Mouse (Mus musculus): ENCODE results near the gene Sphk2. TPM values are rescaled to one million over a fixed set of nuclear protein-coding genes. Genes with fewer than 3 reads are reported as not detected.

Sphk2 gene
- polyA plus RNA-seq, 1 experiment from 2014 or later, result 18.9 TPM

DNA sequence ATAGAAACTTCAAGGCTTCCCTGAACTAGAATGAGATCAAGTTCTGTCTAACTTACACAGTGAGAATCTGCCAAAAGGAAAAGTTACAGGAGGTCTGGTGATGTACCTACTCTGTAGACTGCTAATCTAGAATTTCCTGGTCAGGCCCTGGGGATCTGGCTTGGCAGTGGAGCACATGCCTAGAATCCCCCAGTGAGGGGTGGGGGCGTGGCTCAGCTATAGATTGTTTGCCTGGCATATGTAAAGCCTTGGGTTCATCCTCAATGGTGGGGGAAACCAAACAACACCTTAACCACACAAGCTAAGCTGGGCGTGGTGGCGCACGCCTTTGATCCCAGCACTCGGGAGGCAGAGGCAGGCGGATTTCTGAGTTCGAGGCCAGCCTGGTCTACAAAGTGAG is 19.9 kb downstream of the Sphk2 start:
- Histone ChIP-seq H3K4me3 (ENCODE audit: low read length) (no peak overlapping the region), H3K27me3 (ENCODE audit: control insufficient read depth, insufficient read depth, low read length) (peaks cover 25% of the 10 kb centered on the region), H3K9me3 (replicated peaks; ENCODE audit: control insufficient read depth, low read length) (no peaks in the 10 kb centered on the region), H3K9ac (ENCODE audit: low read length) (no peak overlapping the region), H3K36me3 (ENCODE audit: control insufficient read depth, insufficient read depth) (no peaks in the 10 kb centered on the region), H3K4me1 (ENCODE audit: control insufficient read depth, insufficient read depth, low read length) (peaks cover 16% of the 10 kb centered on the region), H3K27ac (ENCODE audit: low read length) (no peak overlapping the region), H3K4me2 (ENCODE audit: low read depth, low read length) (no peak overlapping the region)
- WGBS, result 76% methylated on average over 6 of the region's 7 CpGs
- ATAC-seq (replicated peaks; ENCODE audit: extremely low read depth, insufficient read depth, low FRiP score), result no peak

DNA sequence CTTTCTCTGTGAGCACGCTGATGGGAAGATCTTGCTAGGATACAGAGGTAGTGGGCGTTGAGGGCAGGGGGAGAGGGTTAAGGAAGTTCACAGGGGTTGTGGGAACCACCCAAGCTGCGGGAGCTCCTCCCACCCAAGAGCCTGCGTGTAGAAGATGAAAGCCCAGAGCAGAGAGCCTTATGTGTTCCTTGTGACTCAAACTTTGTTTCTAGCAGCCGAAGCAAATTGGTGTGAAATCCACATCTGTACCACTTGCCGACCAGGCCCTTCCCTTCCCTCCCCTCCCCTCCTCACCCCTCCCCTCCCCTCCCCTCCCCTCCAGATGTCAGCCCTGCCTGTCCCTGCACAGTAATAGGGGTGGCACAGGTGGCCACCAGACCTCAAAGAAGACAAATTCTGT is 22.7 kb downstream of the Sphk2 start:
- H3K4me3 ChIP-seq (ENCODE audit: low read length), result no peak overlapping the region
- no peaks in the 10 kb centered on the region for H3K9me3 ChIP-seq (replicated peaks; ENCODE audit: control insufficient read depth, low read length)
- no peak overlapping the region for H3K9ac ChIP-seq (ENCODE audit: low read length)
- no peaks in the 10 kb centered on the region for H3K36me3 ChIP-seq (ENCODE audit: control insufficient read depth, insufficient read depth)
- ATAC-seq (replicated peaks; ENCODE audit: extremely low read depth, insufficient read depth, low FRiP score), result no peak
- H3K27me3 ChIP-seq (ENCODE audit: control insufficient read depth, insufficient read depth, low read length), result peaks cover 19% of the 10 kb centered on the region
- WGBS, result 26% methylated on average over 6 of the region's 6 CpGs
- H3K27ac ChIP-seq (ENCODE audit: low read length), result no peak overlapping the region
- H3K4me2 ChIP-seq (ENCODE audit: low read depth, low read length), result no peak overlapping the region
- peaks cover 11% of the 10 kb centered on the region for H3K4me1 ChIP-seq (ENCODE audit: control insufficient read depth, insufficient read depth, low read length)

DNA sequence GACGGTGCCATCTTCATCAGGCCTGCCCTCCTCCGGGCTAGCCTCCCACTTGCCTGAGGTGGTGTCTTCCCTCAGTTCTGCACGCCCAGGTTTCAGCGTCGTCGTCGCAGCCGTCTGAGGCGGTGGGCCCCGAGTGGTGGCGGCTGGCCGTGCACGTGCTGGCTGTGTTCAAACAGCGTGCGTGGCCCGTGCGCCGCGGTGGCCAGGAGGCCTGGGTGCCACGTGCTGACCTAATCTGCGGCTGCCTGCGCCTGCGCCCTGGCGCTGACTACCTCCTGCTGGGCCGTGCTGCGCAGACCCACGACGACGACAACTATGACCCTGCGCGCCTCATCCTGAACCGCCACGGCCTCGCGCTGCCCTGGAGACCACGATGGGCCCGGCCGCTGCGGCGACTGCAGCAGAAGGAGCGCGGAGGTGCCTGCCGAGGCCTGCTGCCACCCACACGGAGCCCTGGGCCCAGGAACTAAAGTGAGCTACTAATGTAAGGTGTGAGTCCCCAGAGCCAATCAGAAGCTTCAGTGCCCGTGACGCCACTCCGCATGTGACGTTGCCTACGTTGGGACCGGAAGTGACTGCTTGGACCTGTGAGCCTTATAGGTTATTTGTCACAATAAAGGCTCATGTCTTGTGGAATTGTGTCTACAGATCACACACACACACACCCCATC is 23.7 kb downstream of the Sphk2 start, which contains the start of gene Sec1:
Sec1 (minus strand) TSS at position 482 of the 671 bp plus-strand sequence.
- no peak within 1 kb of the TSS for H3K4me2 ChIP-seq (ENCODE audit: low read depth, low read length)
- ATAC-seq (replicated peaks; ENCODE audit: extremely low read depth, insufficient read depth, low FRiP score), result no peak
- H3K9me3 ChIP-seq (replicated peaks; ENCODE audit: control insufficient read depth, low read length), result no peaks in the 10 kb centered on the region
- H3K4me3 ChIP-seq (ENCODE audit: low read length), result no peak within 1 kb of the TSS
- H3K36me3 ChIP-seq (ENCODE audit: control insufficient read depth, insufficient read depth), result no peaks in the 10 kb centered on the region
- H3K27me3 ChIP-seq (ENCODE audit: control insufficient read depth, insufficient read depth, low read length), result peaks cover 11% of the 10 kb centered on the region
- H3K4me1 ChIP-seq (ENCODE audit: control insufficient read depth, insufficient read depth, low read length), result peaks cover 14% of the 10 kb centered on the region
- WGBS, result 84% methylated on average over 50 of the region's 50 CpGs
- no peak within 1 kb of the TSS for H3K9ac ChIP-seq (ENCODE audit: low read length)
- H3K27ac ChIP-seq (ENCODE audit: low read length), result no peak within 1 kb of the TSS

DNA sequence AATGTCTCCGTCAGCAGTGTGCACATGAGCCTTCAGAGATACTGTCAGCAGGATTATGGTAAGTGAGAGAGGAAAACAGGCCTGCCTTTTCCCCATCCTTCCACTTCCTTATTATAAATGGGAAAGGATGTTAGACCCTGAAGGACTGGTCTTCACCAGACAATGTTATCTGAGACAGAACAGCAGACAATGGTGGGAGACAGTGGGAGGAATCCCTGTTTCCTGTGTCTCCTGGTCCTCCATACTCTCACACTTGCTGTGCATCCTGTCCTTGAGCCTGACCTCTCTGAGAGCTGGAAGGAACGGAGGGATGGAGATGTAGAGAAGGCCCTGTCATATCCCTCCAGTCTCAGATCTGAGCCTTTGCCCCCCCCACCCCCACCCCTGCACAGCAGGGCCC is 25.4 kb downstream of the Sphk2 start:
- Histone ChIP-seq H3K9me3 (replicated peaks; ENCODE audit: control insufficient read depth, low read length) (no peaks in the 10 kb centered on the region), H3K9ac (ENCODE audit: low read length) (no peak overlapping the region), H3K4me1 (ENCODE audit: control insufficient read depth, insufficient read depth, low read length) (peaks cover 15% of the 10 kb centered on the region), H3K36me3 (ENCODE audit: control insufficient read depth, insufficient read depth) (no peaks in the 10 kb centered on the region), H3K4me2 (ENCODE audit: low read depth, low read length) (no peak overlapping the region), H3K4me3 (ENCODE audit: low read length) (no peak overlapping the region), H3K27ac (ENCODE audit: low read length) (no peak overlapping the region), H3K27me3 (ENCODE audit: control insufficient read depth, insufficient read depth, low read length) (no peaks in the 10 kb centered on the region)
- no peak for ATAC-seq (replicated peaks; ENCODE audit: extremely low read depth, insufficient read depth, low FRiP score)
- WGBS, result 68% methylated on average over 2 of the region's 2 CpGs

DNA sequence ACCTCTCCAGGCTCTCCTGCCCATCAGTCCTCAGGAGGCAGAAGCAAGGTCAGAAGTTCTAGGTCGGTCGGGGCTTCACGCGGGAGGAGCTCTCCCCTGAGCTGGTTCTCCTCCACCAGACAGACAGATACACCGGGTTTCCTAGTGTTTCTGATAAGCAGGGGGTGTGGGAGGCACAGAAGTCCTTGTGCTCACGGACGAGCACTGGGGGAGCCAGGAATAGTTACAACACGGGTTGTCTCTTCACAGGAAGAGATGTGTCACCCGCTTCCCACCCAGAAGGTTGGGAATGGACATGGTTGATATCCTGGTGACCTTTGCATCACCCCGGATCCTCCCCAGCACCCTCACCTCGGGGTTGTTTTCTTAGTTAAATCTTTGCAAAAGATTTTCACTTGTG is 28.0 kb downstream of the Sphk2 start:
- peak; percentile 42; the same call in 1 of the 2 replicates for ATAC-seq (replicated peaks; ENCODE audit: extremely low read depth, insufficient read depth, low FRiP score)
- H3K27ac ChIP-seq (ENCODE audit: low read length), result peak overlapping the region; percentile 4
- H3K4me2 ChIP-seq (ENCODE audit: low read depth, low read length), result no peak overlapping the region
- no peaks in the 10 kb centered on the region for H3K36me3 ChIP-seq (ENCODE audit: control insufficient read depth, insufficient read depth)
- H3K4me3 ChIP-seq (ENCODE audit: low read length), result no peak overlapping the region
- H3K9me3 ChIP-seq (replicated peaks; ENCODE audit: control insufficient read depth, low read length), result no peaks in the 10 kb centered on the region
- no peaks in the 10 kb centered on the region for H3K27me3 ChIP-seq (ENCODE audit: control insufficient read depth, insufficient read depth, low read length)
- peaks cover 15% of the 10 kb centered on the region for H3K4me1 ChIP-seq (ENCODE audit: control insufficient read depth, insufficient read depth, low read length)
- no peak overlapping the region for H3K9ac ChIP-seq (ENCODE audit: low read length)
- WGBS, result 16% methylated on average over 11 of the region's 11 CpGs

DNA sequence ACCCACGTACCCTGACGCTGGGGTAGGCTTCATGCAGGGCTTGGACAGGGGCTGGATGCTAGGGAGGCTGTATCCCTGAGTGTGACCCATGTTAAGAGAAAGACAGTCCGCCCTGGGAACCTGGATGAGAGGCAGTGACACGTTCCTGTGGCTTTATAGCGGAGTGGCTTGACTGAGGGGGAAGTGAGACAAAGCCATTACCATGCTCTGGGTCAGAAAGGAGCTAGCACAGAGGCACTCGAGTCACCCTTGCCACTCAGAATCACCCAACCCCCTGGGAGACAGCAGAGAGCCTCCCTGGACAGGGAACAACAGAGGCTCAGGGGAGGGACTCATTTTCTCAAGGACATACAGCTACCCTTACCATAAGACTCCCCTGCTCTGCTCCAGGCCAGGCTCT is 28.7 kb downstream of the Sphk2 start:
- Histone ChIP-seq H3K9me3 (replicated peaks; ENCODE audit: control insufficient read depth, low read length) (no peaks in the 10 kb centered on the region), H3K4me3 (ENCODE audit: low read length) (no peak overlapping the region), H3K36me3 (ENCODE audit: control insufficient read depth, insufficient read depth) (no peaks in the 10 kb centered on the region), H3K4me2 (ENCODE audit: low read depth, low read length) (no peak overlapping the region), H3K4me1 (ENCODE audit: control insufficient read depth, insufficient read depth, low read length) (peaks cover 15% of the 10 kb centered on the region), H3K9ac (ENCODE audit: low read length) (no peak overlapping the region), H3K27ac (ENCODE audit: low read length) (no peak overlapping the region), H3K27me3 (ENCODE audit: control insufficient read depth, insufficient read depth, low read length) (no peaks in the 10 kb centered on the region)
- no peak for ATAC-seq (replicated peaks; ENCODE audit: extremely low read depth, insufficient read depth, low FRiP score)
- WGBS, result 64% methylated on average over 6 of the region's 6 CpGs

DNA sequence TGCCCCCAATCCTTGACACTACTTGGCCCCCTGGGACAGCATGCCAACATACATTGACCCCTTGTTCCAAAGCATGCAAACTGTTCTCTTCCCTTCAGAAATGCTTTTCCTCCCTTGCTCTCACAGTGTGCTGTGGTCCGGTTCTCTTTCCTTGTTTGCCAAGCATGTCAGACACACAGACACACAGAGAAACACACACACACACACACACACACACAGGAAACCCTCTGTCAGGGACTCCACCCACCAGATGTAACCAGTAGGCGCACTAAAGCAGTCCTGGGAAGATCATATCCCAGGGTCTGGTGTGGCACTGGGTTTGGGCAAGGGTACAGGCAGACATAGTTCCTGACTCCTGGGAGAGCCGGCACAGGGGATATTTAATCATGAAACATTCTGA is 31.0 kb downstream of the Sphk2 start:
- 78% methylated on average over 3 of the region's 3 CpGs for WGBS
- H3K27me3 ChIP-seq (ENCODE audit: control insufficient read depth, insufficient read depth, low read length), result no peaks in the 10 kb centered on the region
- H3K4me1 ChIP-seq (ENCODE audit: control insufficient read depth, insufficient read depth, low read length), result peaks cover 22% of the 10 kb centered on the region
- no peak for ATAC-seq (replicated peaks; ENCODE audit: extremely low read depth, insufficient read depth, low FRiP score)
- no peaks in the 10 kb centered on the region for H3K9me3 ChIP-seq (replicated peaks; ENCODE audit: control insufficient read depth, low read length)
- H3K27ac ChIP-seq (ENCODE audit: low read length), result no peak overlapping the region
- H3K4me2 ChIP-seq (ENCODE audit: low read depth, low read length), result no peak overlapping the region
- H3K36me3 ChIP-seq (ENCODE audit: control insufficient read depth, insufficient read depth), result no peaks in the 10 kb centered on the region
- no peak overlapping the region for H3K4me3 ChIP-seq (ENCODE audit: low read length)
- H3K9ac ChIP-seq (ENCODE audit: low read length), result no peak overlapping the region

DNA sequence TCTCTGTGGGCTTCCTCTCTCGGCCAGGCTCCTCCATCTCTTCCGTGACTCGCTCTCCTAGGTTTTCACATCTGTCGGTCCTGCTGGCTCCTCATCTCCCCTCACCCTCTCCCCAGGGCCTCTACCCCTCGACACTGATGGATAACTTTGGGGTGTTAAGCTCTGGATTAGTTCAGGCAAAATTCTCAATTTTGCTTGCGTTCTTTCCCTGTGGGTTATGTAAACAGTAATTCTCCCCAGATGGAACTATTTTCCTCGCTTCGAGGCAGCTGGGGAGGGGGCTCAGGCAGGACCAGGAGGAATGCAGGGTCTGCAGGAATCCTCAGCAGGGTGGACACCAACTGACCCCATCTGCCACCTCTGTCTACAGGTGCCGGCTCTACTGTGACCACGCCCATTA is 32.0 kb downstream of the Sphk2 start:
- H3K9ac ChIP-seq (ENCODE audit: low read length), result no peak overlapping the region; the same call in 1 of the 2 replicates
- 63% methylated on average over 10 of the region's 10 CpGs for WGBS

DNA sequence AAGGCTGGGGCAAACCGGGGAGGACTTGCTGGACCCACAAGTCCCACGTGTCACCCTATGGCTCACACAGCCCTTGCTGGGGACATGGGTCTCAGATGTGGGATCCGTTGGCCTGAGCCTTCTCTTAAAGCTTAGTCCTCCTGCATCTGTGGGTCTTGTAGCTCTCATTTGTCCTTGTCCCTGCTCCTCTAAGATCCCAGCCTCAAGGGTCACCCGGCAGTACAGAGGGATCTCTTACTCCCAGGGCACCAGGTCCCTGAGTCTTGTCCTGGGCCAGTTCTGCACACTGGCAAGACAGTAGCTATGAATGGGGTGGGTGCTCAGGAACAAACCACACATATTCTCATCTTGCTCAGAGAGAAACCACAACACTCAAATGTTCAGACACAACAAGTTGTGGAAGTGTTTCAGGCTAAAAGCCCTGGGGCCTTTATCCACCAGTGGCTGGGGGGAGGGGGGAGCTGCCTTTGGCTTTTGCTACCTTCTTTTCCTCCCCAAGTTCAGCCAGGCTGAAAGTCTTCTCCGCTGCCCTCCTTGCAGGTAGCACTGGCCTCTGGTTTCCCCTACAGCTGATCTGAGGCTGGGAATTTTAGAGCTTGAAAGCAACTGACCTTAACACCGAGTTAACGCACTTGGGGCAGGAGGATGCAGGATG is 34.3 kb downstream of the Sphk2 start, which contains the start of gene Ntn5:
Ntn5 (plus strand) TSS at position 627 of the 655 bp plus-strand sequence.
- Histone ChIP-seq H3K36me3 (ENCODE audit: control insufficient read depth, insufficient read depth) (no peaks in the 10 kb centered on the region), H3K9ac (ENCODE audit: low read length) (peak within 1 kb of the TSS; percentile 10; the same call in 1 of the 2 replicates), H3K9me3 (replicated peaks; ENCODE audit: control insufficient read depth, low read length) (no peaks in the 10 kb centered on the region), H3K27me3 (ENCODE audit: control insufficient read depth, insufficient read depth, low read length) (no peaks in the 10 kb centered on the region), H3K27ac (ENCODE audit: low read length) (no peak within 1 kb of the TSS), H3K4me3 (ENCODE audit: low read length) (no peak within 1 kb of the TSS), H3K4me1 (ENCODE audit: control insufficient read depth, insufficient read depth, low read length) (peaks cover 26% of the 10 kb centered on the region), H3K4me2 (ENCODE audit: low read depth, low read length) (no peak within 1 kb of the TSS)
- WGBS, result 74% methylated on average over 7 of the region's 7 CpGs
- ATAC-seq (replicated peaks; ENCODE audit: extremely low read depth, insufficient read depth, low FRiP score), result no peak

More for the DNA sequence above, 32.0 kb downstream of the Sphk2 start:
- Histone ChIP-seq H3K36me3 (ENCODE audit: control insufficient read depth, insufficient read depth) (no peaks in the 10 kb centered on the region), H3K4me3 (ENCODE audit: low read length) (no peak overlapping the region), H3K4me1 (ENCODE audit: control insufficient read depth, insufficient read depth, low read length) (peaks cover 32% of the 10 kb centered on the region), H3K9me3 (replicated peaks; ENCODE audit: control insufficient read depth, low read length) (no peaks in the 10 kb centered on the region), H3K27me3 (ENCODE audit: control insufficient read depth, insufficient read depth, low read length) (no peaks in the 10 kb centered on the region), H3K4me2 (ENCODE audit: low read depth, low read length) (no peak overlapping the region), H3K27ac (ENCODE audit: low read length) (no peak overlapping the region)
- ATAC-seq (replicated peaks; ENCODE audit: extremely low read depth, insufficient read depth, low FRiP score), result no peak

Measured in heart, embryonic 16.5 days (tissue).